Mouse (Mus musculus): ENCODE results near the gene Prpf3. TPM values are rescaled to one million over a fixed set of nuclear protein-coding genes. Genes with fewer than 3 reads are reported as not detected.

Gene Prpf3
- polyA plus RNA-seq (2017; shearing (Covaris generic)) = 58.7 TPM

DNA sequence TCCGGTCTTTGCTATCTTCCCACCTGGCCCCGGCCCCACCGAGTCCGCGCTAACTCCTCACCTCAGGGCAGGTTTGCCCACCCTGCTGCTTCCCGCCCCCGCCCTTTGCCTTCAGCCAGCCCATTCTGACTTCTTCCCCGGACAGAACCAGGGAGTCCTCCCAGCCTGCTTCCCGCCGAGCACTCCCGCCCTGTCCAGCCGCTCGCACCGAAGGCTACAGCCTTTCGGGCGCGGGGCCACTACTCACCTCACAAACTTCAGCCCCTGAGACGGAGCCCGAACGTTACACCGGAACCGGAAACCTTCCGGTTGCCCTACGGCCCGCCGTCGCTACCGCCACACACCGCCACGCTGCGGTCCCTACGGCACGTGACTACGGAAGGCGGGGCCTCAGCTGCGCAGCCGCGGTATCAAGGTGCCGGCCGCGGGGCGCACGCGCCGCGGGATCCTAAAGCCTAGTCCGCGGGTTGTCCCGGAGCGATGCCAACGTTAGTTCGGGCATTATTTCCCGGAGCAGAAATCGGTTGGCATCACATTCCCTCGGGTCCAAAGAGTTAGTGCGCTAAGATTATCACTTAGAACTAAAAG lies at the start of gene Prpf3:
Gene Prpf3 (minus strand): TSS at position 384 of the 588 bp plus-strand sequence.

DNA sequence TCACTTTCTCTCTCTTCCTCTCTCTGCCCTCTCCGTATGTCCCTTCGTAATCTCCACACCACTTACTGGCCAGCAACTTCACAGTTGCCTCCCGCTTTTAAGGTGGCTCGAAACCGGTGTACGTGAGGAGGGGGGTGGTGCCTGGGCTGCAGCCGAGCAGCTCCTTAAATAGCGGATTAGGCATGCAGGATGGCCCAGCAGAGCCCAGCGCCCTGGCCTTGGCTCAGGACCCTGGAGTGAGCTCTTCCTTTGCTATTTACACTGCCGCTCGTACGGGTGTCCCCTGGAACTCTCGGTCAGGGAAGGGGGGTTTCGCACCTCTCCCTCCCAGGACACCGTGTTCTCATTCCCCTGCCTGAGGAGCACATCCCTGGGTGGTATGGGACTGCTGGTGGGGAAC lies 48.9 kb upstream of the Prpf3 start, which contains the start of gene Car14:
Gene Car14 (minus strand): TSS at position 124 of the 400 bp plus-strand sequence.

DNA sequence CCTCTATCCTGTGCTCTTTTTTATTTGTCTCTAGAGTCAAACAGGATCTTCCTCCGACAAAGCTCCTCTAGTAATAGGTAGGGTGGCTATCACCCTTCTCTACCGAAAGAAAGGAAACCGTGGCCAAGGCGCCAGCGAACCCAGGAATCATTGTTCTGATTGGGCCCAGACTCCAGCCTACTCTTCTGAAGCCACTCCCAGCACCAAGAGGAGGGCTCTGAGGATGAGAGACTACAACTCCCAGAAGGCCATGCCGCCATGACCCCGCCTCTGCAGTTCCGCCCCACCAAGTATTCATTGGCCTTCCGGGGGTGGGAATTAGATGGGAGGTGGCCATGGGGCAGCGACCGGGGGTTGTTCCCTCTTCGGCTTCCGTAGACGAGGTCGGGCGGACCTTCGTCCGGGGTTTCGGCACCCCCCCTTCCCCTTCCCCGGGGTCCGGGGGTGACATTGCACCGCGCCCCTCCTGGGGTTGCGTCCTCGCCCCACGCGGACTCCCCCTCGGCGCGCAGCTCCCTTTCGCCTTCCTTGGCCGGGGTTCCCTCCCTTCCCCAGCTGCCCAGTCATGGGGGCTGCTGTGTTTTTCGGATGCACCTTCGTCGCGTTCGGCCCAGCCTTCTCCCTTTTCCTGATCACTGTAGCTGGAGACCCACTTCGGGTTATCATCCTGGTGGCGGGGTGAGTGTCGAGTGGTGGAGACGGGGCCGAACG lies 38.1 kb upstream of the Prpf3 start, which contains the start of gene Aph1a:
Gene Aph1a (plus strand): TSS at position 364 of the 711 bp plus-strand sequence.

DNA sequence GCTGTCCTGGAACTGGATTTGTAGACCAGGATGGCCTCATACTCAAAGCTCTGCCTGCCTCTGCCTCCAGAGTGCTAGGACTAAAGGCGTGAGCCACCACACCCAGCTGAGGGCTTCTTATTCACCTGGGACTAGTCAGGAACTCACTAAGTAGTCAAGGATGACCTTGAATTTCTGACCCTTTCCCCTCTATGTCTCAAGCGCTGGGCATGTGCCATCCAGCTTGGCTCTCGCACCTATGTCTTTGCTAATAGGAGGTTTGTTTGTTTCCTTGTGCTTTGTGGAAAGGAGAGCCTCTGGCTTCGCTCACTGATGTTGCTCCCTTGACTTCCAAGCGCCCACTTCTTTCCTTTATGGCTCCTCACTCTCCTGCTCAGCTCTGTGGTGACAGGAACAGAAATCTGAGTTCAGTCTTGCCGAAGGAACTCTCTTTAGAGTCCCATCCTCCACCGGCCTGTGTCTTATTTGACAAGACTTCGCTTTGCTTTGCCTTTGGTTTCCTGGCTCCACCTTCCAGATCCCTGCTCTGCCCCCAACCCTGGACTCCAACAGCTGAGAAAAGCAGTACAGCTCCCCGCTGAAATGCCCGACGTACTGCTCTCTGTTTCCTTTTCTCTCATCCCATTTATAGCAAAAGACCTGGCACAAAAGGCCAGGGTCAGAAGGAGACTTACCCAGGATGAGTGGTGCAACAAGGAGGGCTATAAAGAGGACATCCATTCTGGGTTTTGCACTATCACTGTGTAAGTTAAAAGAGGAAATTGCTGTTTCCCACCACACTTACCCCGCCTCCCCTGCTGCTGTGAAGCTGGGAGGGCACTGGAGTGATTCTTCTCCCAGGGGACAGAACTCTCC lies 35.8 kb upstream of the Prpf3 start, which contains the start of gene BC028528:
Gene BC028528 (minus strand): TSS at position 795 of the 855 bp plus-strand sequence.

DNA sequence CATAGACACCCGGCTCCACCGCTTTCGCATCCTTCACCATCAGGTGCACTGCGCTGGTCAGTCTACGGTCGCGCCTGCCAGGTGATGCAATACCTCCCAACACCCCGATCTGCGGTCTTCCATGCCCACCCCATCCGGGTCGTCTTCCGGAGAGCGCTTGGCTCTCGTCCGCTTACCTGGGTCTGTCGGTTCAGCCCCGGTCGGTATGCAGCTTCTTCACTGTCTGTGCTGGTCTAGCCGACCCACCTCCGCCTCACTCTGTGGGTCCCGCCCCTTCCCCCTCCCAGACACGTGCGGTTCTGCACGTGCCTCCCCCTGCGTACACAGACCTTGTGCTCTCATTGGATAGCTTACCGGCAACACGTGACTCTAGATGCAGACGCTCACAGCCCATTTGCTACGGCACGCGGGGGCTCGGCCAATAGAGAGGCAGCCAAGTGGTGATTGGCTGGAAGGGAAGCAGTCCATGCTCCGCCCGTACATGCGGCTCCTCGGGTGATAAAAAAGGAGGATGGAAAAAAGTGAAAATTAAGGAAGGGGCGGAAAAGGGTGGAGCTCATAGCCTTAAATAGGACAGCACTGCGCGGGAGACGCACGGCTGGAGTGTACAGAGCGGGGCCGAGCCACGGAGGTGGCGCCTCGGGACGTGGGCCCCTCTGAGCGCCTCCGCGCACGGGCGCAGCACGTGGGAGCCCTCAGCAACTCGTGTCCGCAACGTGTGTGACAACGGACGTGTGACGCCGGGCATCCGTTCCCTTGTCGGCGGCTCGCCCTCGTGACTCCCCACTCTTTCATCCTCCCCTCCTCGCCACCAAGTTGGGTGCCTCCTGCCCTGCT lies 26.5 kb upstream of the Prpf3 start, which contains the start of gene Ciart:
Gene Ciart (minus strand): TSS at position 273 of the 837 bp plus-strand sequence.

DNA sequence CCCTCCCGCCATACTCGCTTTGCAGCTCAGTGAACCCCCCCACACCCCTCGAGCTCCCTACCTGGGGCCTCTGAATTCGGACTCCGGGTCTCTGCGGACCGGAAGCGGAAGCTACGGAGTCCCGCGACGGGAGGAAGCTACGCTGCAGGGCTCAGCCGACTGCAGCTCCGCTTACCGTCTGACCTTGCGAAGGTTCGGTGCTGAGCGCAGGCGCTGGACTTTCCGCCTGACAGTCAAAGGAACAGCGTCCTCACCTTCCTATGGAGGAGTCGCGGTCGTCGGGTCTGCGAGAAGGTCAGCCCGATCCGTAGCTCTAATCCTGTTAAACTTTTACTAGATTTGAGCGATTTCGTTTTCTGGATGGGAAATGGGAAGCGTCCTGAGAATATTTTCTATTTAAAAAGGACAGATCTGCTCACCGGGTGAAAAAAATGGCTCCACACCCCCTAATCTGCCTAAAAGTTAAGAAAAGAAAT lies 15.7 kb upstream of the Prpf3 start, which contains the start of gene Mrps21:
Gene Mrps21 (minus strand): TSS at position 128 of the 476 bp plus-strand sequence.

DNA sequence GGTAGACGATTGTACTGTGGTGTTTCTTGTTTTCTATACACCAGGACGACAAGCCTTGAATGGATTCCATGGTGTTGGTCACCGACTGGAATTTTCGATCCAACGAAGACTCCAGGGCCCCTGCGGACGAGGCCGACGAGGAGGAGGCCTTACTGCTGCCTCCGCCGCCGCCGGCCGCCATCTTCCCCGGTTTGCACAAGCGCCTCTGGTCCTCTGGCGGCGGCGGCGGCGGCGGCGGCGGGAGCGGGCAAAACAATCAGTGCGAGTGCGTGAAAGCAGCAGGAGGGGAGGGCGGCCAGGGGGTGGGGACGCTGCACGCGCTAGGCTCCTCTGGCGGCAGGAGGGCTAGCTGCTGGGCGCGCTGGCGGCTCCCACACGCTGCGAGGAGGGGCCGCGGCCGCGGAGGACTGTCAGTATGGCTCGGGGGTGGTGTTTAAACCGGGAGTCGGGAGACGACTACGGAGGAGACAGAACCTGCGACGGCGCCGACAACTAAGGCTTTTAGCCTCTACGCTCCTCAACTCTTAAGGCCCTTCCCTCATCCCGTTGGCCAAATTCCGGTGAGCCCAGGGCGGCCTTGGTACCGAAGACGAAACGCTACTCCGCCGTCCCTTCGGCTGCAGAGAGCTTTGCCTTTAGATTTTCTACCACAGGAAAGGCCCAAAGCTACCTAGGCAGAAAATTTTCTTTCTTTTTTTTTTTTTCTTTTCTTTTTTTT lies 37.0 kb downstream of the Prpf3 start, which contains the start of gene Rprd2:
Gene Rprd2 (minus strand): TSS at position 293 of the 718 bp plus-strand sequence.

Other genes starting within 250 kb of the Prpf3 start
- gene Ensa, start 230.9 kb downstream of the Prpf3 start, polyA plus RNA-seq (2017; shearing (Covaris generic)) = 84.3 TPM
- gene Mcl1, start 197.1 kb downstream of the Prpf3 start, polyA plus RNA-seq (2017; shearing (Covaris generic)) = 602 TPM
- 14.3 TPM for gene Adamtsl4, start 168.0 kb downstream of the Prpf3 start, polyA plus RNA-seq (2017; shearing (Covaris generic))
- 386 TPM for gene Ecm1, start 116.3 kb downstream of the Prpf3 start, polyA plus RNA-seq (2017; shearing (Covaris generic))
- 90.1 TPM for gene Tars2, start 95.7 kb downstream of the Prpf3 start, polyA plus RNA-seq (2017; shearing (Covaris generic))
- 30.2 TPM for gene Rprd2, start 37.0 kb downstream of the Prpf3 start, polyA plus RNA-seq (2017; shearing (Covaris generic))
- gene Mrps21, start 15.6 kb upstream of the Prpf3 start, polyA plus RNA-seq (2017; shearing (Covaris generic)) = 216 TPM
- 5.8 TPM for gene Ciart, start 26.4 kb upstream of the Prpf3 start, polyA plus RNA-seq (2017; shearing (Covaris generic))
- gene BC028528, start 36.1 kb upstream of the Prpf3 start, polyA plus RNA-seq (2017; shearing (Covaris generic)) = not detected
- gene Aph1a, start 38.1 kb upstream of the Prpf3 start, polyA plus RNA-seq (2017; shearing (Covaris generic)) = 63.2 TPM
- gene Car14, start 48.8 kb upstream of the Prpf3 start, polyA plus RNA-seq (2017; shearing (Covaris generic)) = not detected
- gene Anp32e, start 73.4 kb upstream of the Prpf3 start, polyA plus RNA-seq (2017; shearing (Covaris generic)) = 197 TPM
- gene Plekho1, start 140.1 kb upstream of the Prpf3 start, polyA plus RNA-seq (2017; shearing (Covaris generic)) = 9.1 TPM
- gene Vps45, start 202.6 kb upstream of the Prpf3 start, polyA plus RNA-seq (2017; shearing (Covaris generic)) = 28.6 TPM
- gene Otud7b, start 248.6 kb upstream of the Prpf3 start, polyA plus RNA-seq (2017; shearing (Covaris generic)) = 19.7 TPM